Mouse (Mus musculus) midbrain, embryonic 14.5 days (tissue): Measurements from ENCODE around the gene Stim1. TPM values are rescaled to one million over a fixed set of nuclear protein-coding genes. Genes with fewer than 3 reads are reported as not detected.

Experiments used
- ATAC-seq: fragments of 200-750 bp; cut with Nextera tagmentation; 2 replicates; pipeline ENCODE4 v1.8.0; 2017; ENCODE audit warnings: moderate number of reproducible peaks, moderate library complexity; ENCODE audit not compliant: low FRiP score, low TSS enrichment
- DNase-seq: peaks from one replicate; pipeline ENCODE4 v3.0.0-alpha.2; 2015
- H3K27ac ChIP-seq: fragments of 300-500 bp; sonication (generic); replicated peaks from 2 replicates; pipeline ENCODE4 v1.5.1; 2014; ENCODE audit warnings: mild to moderate bottlenecking, low read depth, low read length, moderate library complexity
- H3K27me3 ChIP-seq: fragments of 300-500 bp; sonication (generic); 2 replicates; pipeline ENCODE4 v1.6.1; 2014; ENCODE audit warnings: low read length, control low read depth, mixed read lengths; ENCODE audit not compliant: control insufficient read depth, insufficient read depth
- H3K36me3 ChIP-seq: fragments of 300-500 bp; sonication (generic); 2 replicates; pipeline ENCODE4 v1.6.1; 2014; ENCODE audit warnings: low read length, control low read depth; ENCODE audit not compliant: control insufficient read depth, insufficient read depth
- H3K4me1 ChIP-seq: fragments of 300-500 bp; sonication (generic); 2 replicates; pipeline ENCODE4 v1.6.1; 2014; ENCODE audit warnings: mild to moderate bottlenecking, antibody characterized with exemption, low read length, control low read depth; ENCODE audit not compliant: control insufficient read depth, insufficient read depth
- H3K4me2 ChIP-seq: fragments of 300-500 bp; sonication (generic); 2 replicates; pipeline ENCODE4 v1.6.1; 2014; ENCODE audit warnings: mild to moderate bottlenecking, low read length, moderate library complexity
- H3K4me3 ChIP-seq: fragments of 300-500 bp; sonication (generic); replicated peaks from 2 replicates; pipeline ENCODE4 v1.5.1; 2014; ENCODE audit warnings: low read depth, low read length
- H3K9ac ChIP-seq: fragments of 300-500 bp; sonication (generic); replicated peaks from 2 replicates; pipeline ENCODE4 v1.6.1; 2014; ENCODE audit warnings: mild to moderate bottlenecking, low read length, moderate library complexity
- H3K9me3 ChIP-seq: fragments of 300-500 bp; sonication (generic); 2 replicates; pipeline ENCODE4 v1.6.1; 2016; ENCODE audit warnings: low read length, control low read depth, mixed read lengths; ENCODE audit not compliant: control insufficient read depth
- WGBS: fragments of 180-500 bp; shearing (Covaris S2); extraction: QIAGEN DNeasy Blood & Tissue Kit; methylation state at CpG from one replicate; pipeline ENCODE4 v1.1.7; 2014; 5-methylcytosine and 5-hydroxymethylcytosine counted together
- polyA plus RNA-seq: library from polyadenylated mRNA; unstranded; fragments of >200 nt; fragmentation: Nextera tagmentation; extraction: Ambion mirVana; gene quantifications from 2 replicates; pipeline ENCODE4 v1.2.1, GENCODE M21; 2014

The Stim1 gene
- polyA plus RNA-seq, 1 experiment from 2014 or later = 11.3 TPM

DNA sequence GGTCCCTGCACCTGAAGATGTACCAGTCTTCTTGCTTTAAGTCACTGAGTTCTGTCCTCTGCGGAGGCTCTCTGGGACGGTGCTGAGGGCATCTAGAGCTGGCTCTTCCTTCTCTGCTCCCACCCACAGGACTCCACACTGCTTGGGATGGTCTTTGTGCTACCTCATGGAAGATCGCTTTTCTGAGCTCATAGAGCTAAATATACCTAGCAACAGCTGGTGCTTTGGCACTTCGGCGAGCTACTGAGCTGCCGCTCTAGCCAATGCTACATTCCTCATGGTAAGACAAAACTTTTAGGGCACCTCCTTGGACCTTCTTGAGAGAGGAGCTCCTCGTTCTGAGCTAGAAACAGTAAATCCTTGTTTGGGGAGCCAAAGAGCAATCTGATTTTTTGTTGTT is 115.6 kb downstream of the Stim1 start:
- no peak overlapping the region for H3K27ac ChIP-seq
- H3K4me1 ChIP-seq = no peaks in the 10 kb centered on the region
- no peak for ATAC-seq
- 91% methylated on average over 7 of the region's 7 CpGs for WGBS
- no peaks in the 10 kb centered on the region for H3K36me3 ChIP-seq
- no peak overlapping the region for H3K4me3 ChIP-seq
- H3K27me3 ChIP-seq = no peaks in the 10 kb centered on the region
- no peak overlapping the region for H3K9ac ChIP-seq
- H3K9me3 ChIP-seq = no peaks in the 10 kb centered on the region
- no peak for DNase-seq
- no peak overlapping the region for H3K4me2 ChIP-seq

DNA sequence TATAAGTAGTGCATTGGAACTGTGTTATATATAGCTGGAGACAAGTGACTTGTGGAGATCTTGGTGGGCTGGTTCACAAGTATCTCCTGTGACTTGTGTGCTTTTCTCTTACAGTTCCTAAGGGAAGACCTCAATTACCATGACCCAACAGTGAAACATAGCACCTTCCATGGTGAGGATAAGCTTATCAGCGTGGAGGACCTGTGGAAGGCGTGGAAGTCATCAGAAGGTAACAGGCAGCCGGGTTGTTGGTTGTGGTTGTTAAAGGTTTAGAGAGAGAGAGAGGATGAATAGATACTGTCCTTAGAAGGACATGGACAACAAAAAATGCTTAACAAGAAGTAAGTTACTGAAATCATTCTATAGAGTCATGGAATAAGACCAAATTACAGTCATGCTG is 118.4 kb downstream of the Stim1 start:
- Histone ChIP-seq H3K4me2 (no peak overlapping the region), H3K9me3 (no peaks in the 10 kb centered on the region), H3K4me3 (no peak overlapping the region), H3K27me3 (no peaks in the 10 kb centered on the region), H3K4me1 (no peaks in the 10 kb centered on the region), H3K36me3 (no peaks in the 10 kb centered on the region), H3K27ac (no peak overlapping the region), H3K9ac (no peak overlapping the region)
- WGBS = 94% methylated on average over 3 of the region's 3 CpGs
- DNase-seq (no peak), ATAC-seq (no peak)

DNA sequence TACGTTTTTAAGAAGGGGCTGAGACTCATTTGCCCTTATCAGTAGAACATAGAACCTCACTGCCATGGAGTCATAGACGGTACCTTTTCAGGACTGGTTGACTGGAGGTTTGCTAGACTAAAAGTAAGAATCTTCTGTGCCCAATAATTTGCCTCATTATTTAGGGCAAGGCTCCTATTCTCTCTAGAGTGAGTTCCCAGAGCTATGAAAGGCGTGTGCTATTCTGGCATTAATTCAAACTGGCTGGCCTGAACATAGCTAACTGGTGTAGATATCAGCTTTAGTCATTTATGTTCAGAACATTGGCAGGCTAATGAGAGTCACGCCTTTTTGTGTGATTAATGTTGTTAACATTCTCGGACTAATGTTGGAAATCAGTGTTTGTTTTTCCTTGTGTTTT is 121.5 kb downstream of the Stim1 start:
- Histone ChIP-seq H3K36me3 (no peaks in the 10 kb centered on the region), H3K27me3 (no peaks in the 10 kb centered on the region), H3K9me3 (no peaks in the 10 kb centered on the region), H3K4me3 (no peak overlapping the region), H3K9ac (no peak overlapping the region), H3K4me2 (no peak overlapping the region), H3K27ac (no peak overlapping the region), H3K4me1 (no peaks in the 10 kb centered on the region)
- 90% methylated on average over 5 of the region's 5 CpGs for WGBS
- DNase-seq (no peak), ATAC-seq (no peak)

DNA sequence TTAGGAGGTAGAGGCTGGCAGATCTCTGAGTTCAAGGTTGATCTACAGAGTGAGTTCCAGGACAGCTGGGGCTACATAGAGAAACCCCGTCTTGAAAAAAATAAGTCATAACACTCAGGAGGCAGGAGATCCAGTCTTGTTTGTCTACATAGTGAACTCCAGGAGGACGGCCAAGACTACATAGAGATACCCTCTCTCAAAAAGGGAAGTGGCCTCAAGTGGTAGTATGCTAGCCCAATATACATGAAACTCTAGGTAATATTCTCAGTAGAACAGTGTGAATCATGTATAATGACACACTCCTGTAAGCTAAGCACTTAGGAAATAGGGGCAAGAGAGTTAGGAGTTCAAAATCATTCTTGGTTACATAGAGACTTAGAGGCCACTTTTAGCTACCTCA is 126.3 kb downstream of the Stim1 start:
- Histone ChIP-seq H3K27ac (no peak overlapping the region), H3K9me3 (no peaks in the 10 kb centered on the region), H3K9ac (no peak overlapping the region), H3K4me2 (no peak overlapping the region), H3K27me3 (no peaks in the 10 kb centered on the region), H3K36me3 (no peaks in the 10 kb centered on the region), H3K4me1 (no peaks in the 10 kb centered on the region), H3K4me3 (no peak overlapping the region)
- WGBS = 93% methylated on average over 2 of the region's 2 CpGs
- ATAC-seq (no peak), DNase-seq (no peak)

DNA sequence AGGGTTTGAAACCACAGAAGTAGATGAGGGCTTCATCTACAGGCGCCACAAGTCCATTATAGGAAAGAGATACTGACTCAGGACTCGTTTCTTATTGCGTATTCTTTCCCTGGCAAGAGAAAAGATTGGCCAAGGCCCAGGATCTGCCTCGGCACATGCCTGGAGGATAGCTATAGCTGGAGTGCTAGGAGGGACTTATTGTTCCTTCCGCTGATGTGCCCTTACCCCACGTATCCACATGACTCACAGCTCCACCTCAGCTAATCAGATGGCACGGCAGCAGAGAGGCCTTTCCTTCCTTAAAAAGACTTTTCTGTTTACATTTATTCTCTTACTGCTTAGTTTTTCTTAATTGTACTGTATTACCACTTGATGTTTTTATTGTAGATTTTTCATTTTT is 128.3 kb downstream of the Stim1 start:
- Histone ChIP-seq H3K9ac (no peak overlapping the region), H3K27ac (no peak overlapping the region), H3K4me2 (no peak overlapping the region), H3K4me1 (no peaks in the 10 kb centered on the region), H3K27me3 (no peaks in the 10 kb centered on the region), H3K9me3 (no peaks in the 10 kb centered on the region), H3K36me3 (no peaks in the 10 kb centered on the region), H3K4me3 (no peak overlapping the region)
- DNase-seq = no peak
- ATAC-seq = no peak
- WGBS = 86% methylated on average over 7 of the region's 7 CpGs

DNA sequence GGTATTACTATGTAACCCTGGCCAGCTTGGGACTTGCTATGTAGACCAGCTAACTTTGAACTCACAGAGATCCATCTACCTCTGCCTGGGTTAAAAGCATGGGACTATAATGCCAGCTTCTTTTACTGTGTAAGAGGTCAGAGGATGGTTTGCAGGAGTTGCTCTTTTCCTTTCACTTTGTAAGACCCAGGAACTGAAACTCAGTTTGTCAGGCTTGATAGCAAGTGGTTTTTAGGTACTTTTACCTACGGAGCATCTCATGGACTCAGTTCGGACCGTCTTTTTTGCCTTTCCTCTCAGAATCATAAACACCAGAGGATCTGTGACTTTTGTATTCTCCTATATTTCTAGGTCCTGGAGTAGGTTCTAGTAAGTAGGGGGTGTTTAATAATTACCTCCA is 128.7 kb downstream of the Stim1 start:
- Histone ChIP-seq H3K36me3 (no peaks in the 10 kb centered on the region), H3K4me1 (no peaks in the 10 kb centered on the region), H3K27me3 (no peaks in the 10 kb centered on the region), H3K4me2 (no peak overlapping the region), H3K9me3 (no peaks in the 10 kb centered on the region), H3K4me3 (no peak overlapping the region), H3K27ac (no peak overlapping the region), H3K9ac (no peak overlapping the region)
- 96% methylated on average over 3 of the region's 3 CpGs for WGBS
- no peak for DNase-seq
- ATAC-seq = no peak

DNA sequence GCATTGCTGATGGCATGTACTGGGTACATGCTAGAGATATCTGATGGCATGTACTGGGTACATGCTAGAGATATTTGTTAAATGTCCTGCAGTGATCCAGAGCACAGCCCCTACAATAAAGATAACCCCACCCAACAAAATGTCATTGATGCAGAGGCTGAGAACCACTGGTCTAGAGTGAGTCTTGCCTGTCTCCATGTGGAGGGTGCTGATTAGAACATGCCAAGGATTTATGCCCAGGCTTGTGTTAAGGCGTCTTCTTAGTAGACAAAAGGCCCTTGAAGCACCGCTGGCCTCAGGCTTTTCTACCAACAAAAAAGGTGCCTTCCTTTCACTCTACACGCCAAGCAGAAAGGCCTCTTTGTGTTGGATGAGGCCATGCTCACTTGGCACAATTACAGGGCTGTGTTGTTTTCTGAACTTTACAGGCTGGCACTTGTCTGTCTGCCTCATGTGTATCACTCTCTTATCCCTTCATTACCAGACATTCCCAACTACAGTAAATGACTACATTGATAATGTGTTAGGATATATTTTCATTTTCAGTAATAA is 131.7 kb downstream of the Stim1 start:
- H3K9me3 ChIP-seq = no peaks in the 10 kb centered on the region
- peak; percentile 3 for DNase-seq
- no peaks in the 10 kb centered on the region for H3K27me3 ChIP-seq
- H3K27ac ChIP-seq = no peak overlapping the region
- WGBS = 38% methylated on average over 3 of the region's 3 CpGs
- H3K4me1 ChIP-seq = no peaks in the 10 kb centered on the region
- no peaks in the 10 kb centered on the region for H3K36me3 ChIP-seq
- no peak overlapping the region for H3K4me2 ChIP-seq
- no peak overlapping the region for H3K9ac ChIP-seq
- ATAC-seq = no peak
- H3K4me3 ChIP-seq = no peak overlapping the region

DNA sequence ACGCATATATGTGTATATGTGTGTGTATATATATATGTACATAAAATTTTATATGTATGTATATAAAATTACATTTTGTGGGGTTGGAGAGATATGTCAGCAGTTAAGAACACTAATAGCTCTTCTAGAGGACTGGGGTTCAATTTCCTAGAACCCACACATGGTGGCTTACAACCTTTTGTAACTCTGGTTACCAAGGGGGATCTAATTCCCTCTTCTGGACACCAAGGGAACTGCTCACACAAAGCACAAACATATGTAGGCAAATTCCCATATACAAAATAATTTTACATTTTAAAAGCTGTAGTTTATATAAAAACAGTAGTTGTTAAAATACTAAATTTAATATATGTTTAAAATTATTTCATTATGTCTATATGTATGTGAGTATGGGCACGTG is 136.5 kb downstream of the Stim1 start:
- DNase-seq = no peak
- WGBS = 95% methylated on average over 2 of the region's 2 CpGs

DNA sequence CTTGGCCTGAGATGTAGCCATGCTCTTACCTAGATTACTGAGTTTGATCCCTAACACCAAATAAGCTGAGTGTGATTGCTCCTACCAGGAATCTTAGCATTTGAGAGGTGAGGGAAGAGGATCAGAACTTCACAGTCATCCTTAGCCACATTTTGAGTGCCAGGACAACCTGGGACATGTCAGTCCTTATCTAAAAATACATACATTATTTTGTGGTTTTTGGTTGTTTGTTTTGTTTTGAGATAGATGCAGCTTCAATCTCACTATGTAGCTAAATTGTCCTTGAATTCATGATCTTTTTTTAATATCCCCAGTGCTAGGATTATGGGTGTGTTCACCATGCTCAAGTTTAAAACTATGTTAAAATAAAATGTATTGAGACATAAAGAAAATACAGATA is 139.8 kb downstream of the Stim1 start:
- H3K4me3 ChIP-seq = no peak overlapping the region
- ATAC-seq = no peak
- no peak overlapping the region for H3K9ac ChIP-seq
- H3K4me2 ChIP-seq = no peak overlapping the region
- H3K4me1 ChIP-seq = no peaks in the 10 kb centered on the region
- H3K27ac ChIP-seq = no peak overlapping the region
- H3K9me3 ChIP-seq = no peaks in the 10 kb centered on the region
- DNase-seq = no peak
- no peaks in the 10 kb centered on the region for H3K27me3 ChIP-seq
- no peaks in the 10 kb centered on the region for H3K36me3 ChIP-seq

More for the DNA sequence above, 136.5 kb downstream of the Stim1 start:
- Histone ChIP-seq H3K27ac (no peak overlapping the region), H3K9ac (no peak overlapping the region), H3K4me2 (no peak overlapping the region), H3K4me3 (no peak overlapping the region), H3K9me3 (no peaks in the 10 kb centered on the region), H3K27me3 (no peaks in the 10 kb centered on the region), H3K4me1 (no peaks in the 10 kb centered on the region), H3K36me3 (no peaks in the 10 kb centered on the region)
- ATAC-seq = no peak
